Mouse (Mus musculus) olfactory bulb, adult 2 months (tissue): Measurements from ENCODE around the gene Adora1.

Experiments
- CTCF ChIP-seq: fragments of 200-500 bp; IDR thresholded peaks from 2 replicates; pipeline ENCODE4 v1.5.1; 2012; ENCODE audit warnings: low read depth, mild to moderate bottlenecking, low read length, moderate library complexity; ENCODE audit not compliant: insufficient read depth
- POLR2A ChIP-seq: fragments of 200-500 bp; IDR thresholded peaks from 2 replicates; pipeline ENCODE4 v1.6.1; 2012; ENCODE audit warnings: mild to moderate bottlenecking, low read depth, low read length, moderate library complexity; ENCODE audit not compliant: insufficient read depth

- TF ChIP-seq CTCF: no peak
- no peak for TF ChIP-seq POLR2A
Measured at GRCm38 (mm10) chr1:134246590-134246989, 11.4 kb upstream of the Adora1 start.
